Mouse (Mus musculus) stomach, postnatal 0 days (tissue): ENCODE data around the gene Tbc1d9b.

Experiments used
- CTCF ChIP-seq: IDR thresholded peaks from 2 replicates; pipeline ENCODE4 v1.5.1; 2016; ENCODE audit warnings: antibody characterized with exemption, low read depth, mild to moderate bottlenecking, moderate library complexity
- EP300 ChIP-seq: optimal IDR thresholded peaks from 2 replicates; pipeline ENCODE3; 2016; ENCODE audit warnings: antibody characterized with exemption

DNA sequence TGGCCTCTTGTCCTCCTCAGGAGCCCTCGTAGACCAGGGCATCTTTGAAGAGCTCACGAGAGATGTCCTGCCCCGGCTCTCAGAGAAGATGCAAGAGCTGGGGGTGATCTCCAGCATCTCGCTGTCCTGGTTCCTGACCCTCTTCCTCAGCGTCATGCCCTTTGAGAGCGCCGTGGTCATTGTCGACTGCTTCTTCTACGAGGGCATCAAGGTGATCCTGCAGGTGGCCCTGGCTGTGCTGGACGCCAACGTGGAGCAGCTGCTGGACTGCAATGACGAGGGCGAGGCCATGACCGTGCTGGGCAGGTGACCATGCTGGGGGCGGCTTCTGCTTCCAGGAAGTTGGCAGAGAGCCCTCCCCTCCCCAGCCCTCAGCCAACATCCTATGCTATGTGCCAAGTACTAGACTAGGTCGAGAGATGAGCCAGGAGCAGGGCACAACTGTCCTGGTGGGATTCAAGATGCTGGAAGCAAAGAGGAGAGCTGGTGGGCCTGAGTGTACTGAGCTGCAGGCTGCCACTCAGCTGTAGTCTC is 25.6 kb downstream of the Tbc1d9b start:
- TF ChIP-seq CTCF (no peak), EP300 (no peak)
